Mouse (Mus musculus) liver, embryonic 14.5 days (tissue): ENCODE data around the gene Flii. TPM values are rescaled to one million over a fixed set of nuclear protein-coding genes. Genes with fewer than 3 reads are reported as not detected.

Source experiments
- ATAC-seq: fragments of 200-750 bp; cut with Nextera tagmentation; 2 replicates; pipeline ENCODE4 v1.8.0; 2017; ENCODE audit warnings: moderate number of reproducible peaks, mild to moderate bottlenecking, moderate library complexity; ENCODE audit not compliant: insufficient read depth
- DNase-seq, 3 experiments: peaks; one replicate each; pipeline ENCODE4 v3.0.0-alpha.2; 2012 to 2013; ENCODE audit warnings: low read depth in 3 of 3, low spot score in 3 of 3
- H3K27ac ChIP-seq: fragments of 300-500 bp; sonication (generic); 2 replicates; pipeline ENCODE4 v1.5.1; 2014; ENCODE audit warnings: moderate library complexity, mild to moderate bottlenecking, control low read depth, inconsistent platforms
- H3K27me3 ChIP-seq: fragments of 300-500 bp; sonication (generic); 2 replicates; pipeline ENCODE4 v1.6.1; 2014; ENCODE audit warnings: mild to moderate bottlenecking, low read length, moderate library complexity; ENCODE audit not compliant: control insufficient read depth, insufficient read depth
- H3K36me3 ChIP-seq: fragments of 300-500 bp; sonication (generic); replicated peaks from 2 replicates; pipeline ENCODE4 v1.6.1; 2014; ENCODE audit warnings: low read depth; ENCODE audit not compliant: control insufficient read depth, insufficient read depth
- H3K4me1 ChIP-seq, 2 experiments: fragments of 200-500 bp in 1 of 2; fragments of 300-500 bp in 1 of 2; sonication (generic) in 1 of 2; replicated peaks; 2 replicates each; pipeline ENCODE4 v1.6.1; 2012 to 2014; ENCODE audit warnings: antibody characterized with exemption in 1 of 2, inconsistent platforms in 1 of 2, low read length in 1 of 2; ENCODE audit not compliant: control insufficient read depth in 2 of 2, insufficient read depth in 2 of 2
- H3K4me2 ChIP-seq: fragments of 300-500 bp; sonication (generic); 2 replicates; pipeline ENCODE4 v1.6.1; 2014; ENCODE audit warnings: low read depth, mild to moderate bottlenecking, control low read depth, moderate library complexity
- H3K4me3 ChIP-seq, 2 experiments: fragments of 200-500 bp in 1 of 2; fragments of 300-500 bp in 1 of 2; sonication (generic) in 1 of 2; 2 replicates each; pipeline ENCODE4 v1.5.1; 2012 to 2014; ENCODE audit warnings: low read depth in 2 of 2, low read length in 2 of 2, mild to moderate bottlenecking in 2 of 2, control low read depth in 1 of 2, inconsistent platforms in 1 of 2, moderate library complexity in 1 of 2; ENCODE audit not compliant: insufficient read depth in 1 of 2
- H3K9ac ChIP-seq: fragments of 300-500 bp; sonication (generic); replicated peaks from 2 replicates; pipeline ENCODE4 v1.6.1; 2014; ENCODE audit warnings: mild to moderate bottlenecking, control low read depth, moderate library complexity
- H3K9me3 ChIP-seq: fragments of 300-500 bp; sonication (generic); 2 replicates; pipeline ENCODE4 v1.6.1; 2016; ENCODE audit warnings: low read length, mixed read lengths; ENCODE audit not compliant: control insufficient read depth
- CTCF ChIP-seq: IDR thresholded peaks from 2 replicates; pipeline ENCODE4 v1.5.1; 2016; ENCODE audit warnings: antibody characterized with exemption, low read depth, control low read depth
- EP300 ChIP-seq: IDR thresholded peaks from 2 replicates; pipeline ENCODE4 v1.6.1; 2016; ENCODE audit warnings: antibody characterized with exemption, low read depth
- WGBS: fragments of 180-500 bp; shearing (Covaris S2); extraction: QIAGEN DNeasy Blood & Tissue Kit; methylation state at CpG from one replicate; pipeline ENCODE4 v1.1.7; 2014; ENCODE audit not compliant: insufficient replicate concordance; 5-methylcytosine and 5-hydroxymethylcytosine counted together
- polyA plus RNA-seq, 2 experiments: library from polyadenylated mRNA; depleted of rRNA in 1 of 2; stranded (reverse) in 1 of 2; unstranded in 1 of 2; fragments of >200 nt; fragmentation: Nextera tagmentation in 1 of 2; extraction: Ambion mirVana in 1 of 2; gene quantifications; 2 replicates each; pipeline versions ENCODE4 v1.2.1 to v1.2.3; 2012 to 2014

Flii gene
- polyA plus RNA-seq, 2 experiments, result 22.5 to 35.3 TPM

DNA sequence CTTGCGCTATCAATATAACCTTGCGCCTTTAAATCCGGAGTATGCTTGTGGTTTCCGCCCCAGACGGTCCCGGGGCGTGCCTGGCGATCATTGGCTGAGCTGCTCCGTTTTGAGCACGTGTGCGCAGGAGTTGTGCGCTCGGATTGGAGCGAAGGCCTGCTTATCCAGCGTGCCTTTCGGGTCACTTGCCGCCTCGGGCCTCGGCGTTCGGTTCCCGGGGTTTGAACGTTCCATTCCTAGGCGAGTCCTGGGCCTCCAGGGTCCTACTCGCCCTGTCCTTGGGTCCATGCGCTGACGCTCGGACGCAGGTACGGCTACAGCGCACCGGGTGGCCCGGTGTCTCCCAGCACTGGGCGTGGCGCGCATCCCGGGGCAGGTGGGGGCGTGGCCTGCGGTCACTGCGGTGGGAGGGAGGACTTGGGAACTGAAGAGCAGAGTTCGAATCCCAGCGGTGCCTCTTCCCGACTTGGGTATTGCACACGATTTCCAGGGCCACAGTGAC is 1.2 kb upstream of the Flii start, which contains the start of gene Mief2:
TSS of gene Mief2 (plus strand) at position 139 of the 502 bp plus-strand sequence.
- Histone ChIP-seq H3K4me3 (peak within 1 kb of the TSS; percentile 63 to 64), H3K27ac (peak within 1 kb of the TSS; percentile 78), H3K9ac (peak within 1 kb of the TSS; percentile 71), H3K4me2 (peak within 1 kb of the TSS; percentile 92), H3K9me3 (no peaks in the 10 kb centered on the region), H3K27me3 (no peaks in the 10 kb centered on the region), H3K36me3 (no peaks in the 10 kb centered on the region), H3K4me1 (peaks cover 16 to 24% of the 10 kb centered on the region in 2 experiments)
- whole genome bisulfite sequencing, result under 1% methylated on average over 44 of the region's 44 CpGs
- peak; percentile 89 for ATAC-seq
- TF ChIP-seq EP300 (no peak), CTCF (no peak)
- peak; percentile 89 to 91 (median 90) for DNase-seq

DNA sequence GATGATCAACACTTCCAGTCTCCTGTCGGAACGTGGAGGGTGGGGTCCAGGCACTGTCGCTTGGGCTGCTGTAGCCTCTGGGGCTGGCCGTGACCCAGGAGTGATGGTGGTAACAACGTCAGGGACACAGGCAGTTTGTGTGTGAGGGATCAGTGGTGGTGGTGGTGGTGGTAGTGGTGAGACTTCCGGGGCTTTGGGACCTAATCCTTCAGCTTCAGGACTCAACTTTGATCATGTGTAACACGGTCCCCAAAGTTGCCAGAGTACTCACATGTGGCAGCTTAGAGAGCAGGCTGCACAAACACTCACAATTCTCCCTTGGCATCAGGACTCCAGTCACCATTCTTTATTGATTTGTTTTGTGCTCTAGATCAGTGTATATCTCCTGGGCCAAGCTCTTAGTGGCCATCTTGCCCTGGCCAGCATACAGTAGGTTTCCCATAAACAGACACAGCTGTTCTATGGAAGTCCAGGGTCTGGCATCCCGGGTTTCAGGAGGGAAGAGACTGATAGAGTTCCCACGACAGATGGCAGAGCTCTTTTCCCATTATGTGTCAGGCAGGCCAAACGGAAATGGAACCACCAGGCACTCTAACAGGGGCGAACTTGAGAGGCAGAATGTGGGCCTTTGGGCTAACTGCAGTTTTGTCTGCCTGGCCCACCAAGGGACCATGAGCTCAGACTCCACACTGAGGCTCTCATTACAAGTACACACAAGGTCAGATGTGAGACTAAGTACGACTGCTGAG is 503 bp upstream of the Flii start:
- peak overlapping the region; percentile 39 to 64 for H3K4me3 ChIP-seq
- DNase-seq (no peak), ATAC-seq (peak; percentile 4; the same call in 1 of the 2 replicates)
- H3K4me1 ChIP-seq, result peaks cover 16 to 24% of the 10 kb centered on the region in 2 experiments
- WGBS, result 4% methylated on average over 12 of the region's 12 CpGs
- H3K27ac ChIP-seq, result peak overlapping the region; percentile 78
- no peak for TF ChIP-seq CTCF
- TF ChIP-seq EP300, result no peak
- no peaks in the 10 kb centered on the region for H3K27me3 ChIP-seq
- no peaks in the 10 kb centered on the region for H3K36me3 ChIP-seq
- H3K4me2 ChIP-seq, result peak overlapping the region; percentile 92
- peak overlapping the region; percentile 71 for H3K9ac ChIP-seq
- no peaks in the 10 kb centered on the region for H3K9me3 ChIP-seq

GRCm38 (mm10) chr11:60719263-60719662 is 7.8 kb downstream of the Flii start:
- no peak overlapping the region for H3K4me3 ChIP-seq
- H3K4me2 ChIP-seq, result no peak overlapping the region
- no peak for DNase-seq
- TF ChIP-seq CTCF (no peak), EP300 (no peak)
- no peaks in the 10 kb centered on the region; the same call in 1 of the 2 replicates for H3K36me3 ChIP-seq
- no peak overlapping the region for H3K9ac ChIP-seq
- no peaks in the 10 kb centered on the region; a peak in 1 of 4 replicates for H3K4me1 ChIP-seq
- H3K27ac ChIP-seq, result no peak overlapping the region
- ATAC-seq, result peak; percentile 11; the same call in 1 of the 2 replicates
- H3K27me3 ChIP-seq, result no peaks in the 10 kb centered on the region
- 39% methylated on average over 5 of the region's 5 CpGs for WGBS
- H3K9me3 ChIP-seq, result no peaks in the 10 kb centered on the region

- no peak overlapping the region for H3K4me3 ChIP-seq
- TF ChIP-seq CTCF, result no peak
- TF ChIP-seq EP300, result no peak
- H3K27ac ChIP-seq, result no peak overlapping the region
- H3K4me1 ChIP-seq, result no peaks in the 10 kb centered on the region; a peak in 1 of 4 replicates
- ATAC-seq, result no peak
- 79% methylated on average over 5 of the region's 5 CpGs for WGBS
- no peaks in the 10 kb centered on the region for H3K27me3 ChIP-seq
- DNase-seq, result no peak
- H3K9me3 ChIP-seq, result no peaks in the 10 kb centered on the region
- no peak overlapping the region for H3K9ac ChIP-seq
- peaks cover 9% of the 10 kb centered on the region for H3K36me3 ChIP-seq
- no peak overlapping the region for H3K4me2 ChIP-seq
Observed at GRCm38 (mm10) chr11:60715833-60716232, 11.2 kb downstream of the Flii start.

DNA sequence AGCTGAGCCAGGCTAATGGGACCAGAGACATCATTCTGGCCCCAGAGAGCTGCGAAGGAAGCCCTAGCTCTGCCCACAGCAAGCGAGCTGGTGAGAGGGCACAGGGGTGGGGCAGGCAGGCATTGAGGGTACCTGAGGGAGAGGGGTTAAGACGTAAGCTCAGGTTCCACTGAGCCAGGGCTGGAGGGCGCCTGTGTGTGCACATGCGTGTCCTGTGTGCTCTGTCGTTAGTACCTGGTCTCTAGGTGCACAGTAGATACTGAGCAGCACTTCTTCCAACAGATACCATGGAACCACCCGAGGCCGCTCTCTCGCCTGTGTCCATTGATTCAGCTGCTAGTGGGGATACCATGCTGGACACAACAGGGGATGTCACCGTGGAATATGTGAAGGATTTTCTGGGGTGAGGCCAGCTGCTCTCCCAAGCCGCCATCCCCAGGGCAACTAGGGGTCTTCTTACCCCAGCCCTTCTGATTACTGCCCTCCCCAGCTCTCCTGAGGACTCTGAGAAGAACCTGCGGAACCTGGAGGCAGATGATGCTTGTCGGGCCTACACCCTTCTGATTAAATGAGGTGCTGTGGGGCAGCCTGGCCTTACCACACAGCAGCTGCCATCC is 14.3 kb downstream of the Flii start:
- peaks cover 19% of the 10 kb centered on the region for H3K36me3 ChIP-seq

More for the DNA sequence above, 14.3 kb downstream of the Flii start:
- ATAC-seq (no peak), DNase-seq (no peak)
- Histone ChIP-seq H3K9ac (no peak overlapping the region), H3K4me1 (no peaks in the 10 kb centered on the region), H3K27ac (no peak overlapping the region), H3K4me3 (no peak overlapping the region), H3K4me2 (no peak overlapping the region), H3K27me3 (no peaks in the 10 kb centered on the region), H3K9me3 (no peaks in the 10 kb centered on the region)
- TF ChIP-seq CTCF, result no peak
- TF ChIP-seq EP300, result no peak
- 80% methylated on average over 13 of the region's 13 CpGs for WGBS
